Mouse (Mus musculus): Measurements from ENCODE around the gene Padi4. TPM values are rescaled to one million over a fixed set of nuclear protein-coding genes. Genes with fewer than 3 reads are reported as not detected.

Padi4 gene
- 0.14 and 0.38 TPM in 2 replicates for polyA plus RNA-seq (2014; fragmentation: Nextera tagmentation; extraction: Ambion mirVana)

DNA sequence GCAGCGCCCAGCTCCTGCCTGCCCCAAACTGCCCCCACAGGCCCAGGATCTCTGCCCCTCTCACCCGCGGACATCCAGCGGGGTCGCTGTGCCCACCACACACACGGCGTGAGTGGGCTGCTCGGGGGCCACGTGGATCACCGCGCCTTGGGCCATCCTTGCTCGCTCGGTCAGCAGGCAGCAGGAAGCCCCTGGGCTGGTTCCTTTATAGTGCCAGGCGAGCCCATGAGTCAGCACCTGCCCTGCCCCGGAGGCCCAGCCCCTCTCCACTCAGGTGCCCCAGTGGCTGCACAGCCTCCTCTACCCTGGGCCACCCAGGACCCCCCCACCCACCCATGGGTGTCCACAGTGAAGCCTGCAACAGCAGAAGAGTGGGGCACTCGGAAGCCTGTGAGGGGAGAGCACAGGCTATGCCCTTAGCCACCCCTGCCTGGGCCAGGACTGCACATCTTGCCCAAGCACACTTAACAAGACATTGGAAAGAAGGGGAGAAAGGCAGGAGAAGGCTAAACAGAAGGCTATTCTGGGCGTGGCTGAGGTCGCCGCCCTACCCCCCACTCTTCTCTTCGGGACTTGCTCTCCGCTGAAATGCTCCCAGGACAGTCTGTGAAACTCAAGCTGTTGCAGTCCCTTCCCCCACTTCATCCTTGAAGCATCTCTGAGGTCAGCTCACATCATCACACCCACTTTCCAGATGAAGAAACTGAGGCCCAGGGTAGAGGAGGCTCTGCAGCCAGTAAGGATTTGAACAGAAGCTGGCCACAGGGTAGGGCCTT is at the start of gene Padi4:
Padi4 (minus strand) TSS at position 212 of the 776 bp plus-strand sequence.
- H3K4me2 ChIP-seq (ENCODE audit: low read depth, low read length), result no peak within 1 kb of the TSS
- no peak within 1 kb of the TSS for H3K4me3 ChIP-seq (ENCODE audit: low read depth, low read length)
- no peaks in the 10 kb centered on the region for H3K9me3 ChIP-seq (ENCODE audit: control insufficient read depth, low read length)
- no peak for ATAC-seq (ENCODE audit: low read depth)
- DNase-seq (ENCODE audit: low spot score), result no peak
- H3K36me3 ChIP-seq (ENCODE audit: control insufficient read depth, insufficient read depth, low read length), result no peaks in the 10 kb centered on the region
- WGBS, result 88% methylated on average over 21 of the region's 21 CpGs
- H3K9ac ChIP-seq (ENCODE audit: low read depth, low read length), result no peak within 1 kb of the TSS
- H3K4me1 ChIP-seq (ENCODE audit: control insufficient read depth, insufficient read depth, low read length), result 0 out of 2 replicates have a peak, but pooled peaks cover 5% of the 10 kb centered on the region
- no peak within 1 kb of the TSS for H3K27ac ChIP-seq (replicated peaks; ENCODE audit: low read depth, low read length)
- H3K27me3 ChIP-seq (replicated peaks; ENCODE audit: control insufficient read depth, insufficient read depth, low read length), result no peaks in the 10 kb centered on the region

DNA sequence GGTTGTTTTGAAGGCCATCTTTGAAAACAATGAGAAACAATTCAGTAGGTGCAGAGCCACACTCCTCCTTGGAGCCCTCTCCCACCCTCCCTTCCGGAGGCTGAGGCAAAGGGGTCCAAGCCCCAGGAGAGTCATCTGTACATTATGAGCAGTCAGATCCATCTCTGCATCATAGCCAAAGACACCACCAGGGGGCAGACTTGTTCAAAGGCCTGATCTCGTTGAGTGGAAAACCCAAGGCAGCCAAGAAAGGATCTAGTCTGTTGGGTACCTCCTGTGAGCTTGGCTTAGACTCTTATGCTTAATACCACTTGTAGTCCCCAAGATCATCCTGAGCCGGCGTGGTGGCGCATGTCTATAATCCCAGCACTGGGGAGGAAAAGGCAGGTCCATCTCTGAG is 48.0 kb upstream of the Padi4 start:
- Histone ChIP-seq H3K4me3 (ENCODE audit: low read depth, low read length) (no peak overlapping the region), H3K9ac (ENCODE audit: low read depth, low read length) (no peak overlapping the region), H3K4me2 (ENCODE audit: low read depth, low read length) (no peak overlapping the region), H3K4me1 (ENCODE audit: control insufficient read depth, insufficient read depth, low read length) (no peaks in the 10 kb centered on the region), H3K27me3 (replicated peaks; ENCODE audit: control insufficient read depth, insufficient read depth, low read length) (no peaks in the 10 kb centered on the region), H3K9me3 (ENCODE audit: control insufficient read depth, low read length) (peaks cover 27% of the 10 kb centered on the region), H3K36me3 (ENCODE audit: control insufficient read depth, insufficient read depth, low read length) (no peaks in the 10 kb centered on the region), H3K27ac (replicated peaks; ENCODE audit: low read depth, low read length) (no peak overlapping the region)
- DNase-seq (ENCODE audit: low spot score), result peak; percentile 16
- ATAC-seq (ENCODE audit: low read depth), result no peak
- 72% methylated on average over 5 of the region's 5 CpGs for WGBS

DNA sequence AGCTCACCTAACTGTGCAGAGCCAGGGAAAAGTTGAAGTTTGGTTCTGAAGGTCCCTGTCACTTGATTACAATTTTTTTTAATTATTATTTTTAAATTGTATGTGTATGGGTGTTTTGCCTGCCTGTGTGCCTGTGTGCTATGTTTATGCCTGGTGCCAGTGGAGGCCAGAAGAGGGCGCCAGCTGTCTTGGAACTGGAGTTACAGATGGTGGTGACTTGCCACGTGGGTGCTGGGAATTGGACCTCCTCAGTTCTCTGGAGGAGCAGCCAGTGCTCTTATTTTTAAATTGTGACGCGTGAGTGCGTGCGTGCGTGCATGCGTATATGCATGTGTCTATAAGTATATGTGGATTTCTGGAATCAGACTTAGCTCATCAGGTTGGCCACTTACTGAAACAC is 43.4 kb upstream of the Padi4 start:
- H3K4me1 ChIP-seq (ENCODE audit: control insufficient read depth, insufficient read depth, low read length), result peaks cover 15% of the 10 kb centered on the region; the same call in 1 of the 2 replicates
- no peak overlapping the region for H3K4me2 ChIP-seq (ENCODE audit: low read depth, low read length)
- H3K27ac ChIP-seq (replicated peaks; ENCODE audit: low read depth, low read length), result no peak overlapping the region
- ATAC-seq (ENCODE audit: low read depth) (no peak), DNase-seq (ENCODE audit: low spot score) (no peak)
- no peaks in the 10 kb centered on the region for H3K36me3 ChIP-seq (ENCODE audit: control insufficient read depth, insufficient read depth, low read length)
- no peaks in the 10 kb centered on the region for H3K27me3 ChIP-seq (replicated peaks; ENCODE audit: control insufficient read depth, insufficient read depth, low read length)
- no peaks in the 10 kb centered on the region for H3K9me3 ChIP-seq (ENCODE audit: control insufficient read depth, low read length)
- WGBS, result 93% methylated on average over 8 of the region's 8 CpGs
- H3K4me3 ChIP-seq (ENCODE audit: low read depth, low read length), result no peak overlapping the region
- no peak overlapping the region for H3K9ac ChIP-seq (ENCODE audit: low read depth, low read length)

DNA sequence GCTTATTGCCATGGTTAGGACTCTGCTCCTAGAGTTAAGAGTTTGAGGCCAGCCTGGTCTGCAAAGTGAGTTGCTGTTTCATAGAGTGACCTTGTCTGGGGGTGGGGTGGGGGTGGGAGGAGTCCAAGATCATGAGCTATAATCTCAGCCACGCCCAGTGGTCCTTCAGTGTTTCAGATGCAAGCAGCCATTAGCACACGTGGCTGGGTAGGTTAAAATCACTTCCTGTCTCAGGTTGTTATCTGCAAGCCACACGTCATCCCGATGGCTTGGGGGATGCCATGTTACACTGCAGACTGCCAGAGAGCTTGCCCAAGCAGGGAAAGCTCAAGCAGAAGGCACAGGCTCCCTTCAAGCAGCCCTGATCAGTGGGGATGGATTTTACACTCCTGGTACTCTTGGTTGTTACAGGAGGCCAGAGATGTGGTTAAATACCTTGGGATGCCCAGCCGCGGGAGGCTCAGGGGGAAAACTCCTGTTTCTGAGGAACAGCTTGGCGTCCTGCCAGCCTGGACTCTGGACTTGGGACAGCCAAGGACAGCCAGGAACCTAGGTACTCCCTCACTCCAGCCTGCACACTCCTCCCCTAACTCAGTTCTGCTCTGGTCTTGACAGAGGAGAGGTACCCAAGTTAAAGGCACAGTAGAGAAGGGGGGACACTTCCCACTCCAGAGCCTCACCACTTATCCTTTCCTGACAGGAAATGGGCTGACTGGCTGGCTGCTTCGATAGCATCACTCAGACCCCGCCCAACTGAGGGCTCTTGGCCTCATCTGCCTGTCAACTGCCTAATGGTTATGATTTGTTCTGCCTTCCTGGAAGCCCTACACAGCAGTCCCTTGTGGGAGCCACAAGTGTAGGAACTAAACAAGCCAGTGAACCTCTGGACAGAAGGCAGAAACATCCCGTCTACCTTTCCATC is 42.2 kb upstream of the Padi4 start:
- Histone ChIP-seq H3K4me3 (ENCODE audit: low read depth, low read length) (no peak overlapping the region), H3K9ac (ENCODE audit: low read depth, low read length) (no peak overlapping the region), H3K9me3 (ENCODE audit: control insufficient read depth, low read length) (no peaks in the 10 kb centered on the region), H3K36me3 (ENCODE audit: control insufficient read depth, insufficient read depth, low read length) (no peaks in the 10 kb centered on the region), H3K27ac (replicated peaks; ENCODE audit: low read depth, low read length) (no peak overlapping the region), H3K4me1 (ENCODE audit: control insufficient read depth, insufficient read depth, low read length) (peaks cover 16% of the 10 kb centered on the region; the same call in 1 of the 2 replicates), H3K27me3 (replicated peaks; ENCODE audit: control insufficient read depth, insufficient read depth, low read length) (no peaks in the 10 kb centered on the region), H3K4me2 (ENCODE audit: low read depth, low read length) (no peak overlapping the region)
- WGBS, result 38% methylated on average over 10 of the region's 10 CpGs
- DNase-seq (ENCODE audit: low spot score) (peak; percentile 17), ATAC-seq (ENCODE audit: low read depth) (no peak)

DNA sequence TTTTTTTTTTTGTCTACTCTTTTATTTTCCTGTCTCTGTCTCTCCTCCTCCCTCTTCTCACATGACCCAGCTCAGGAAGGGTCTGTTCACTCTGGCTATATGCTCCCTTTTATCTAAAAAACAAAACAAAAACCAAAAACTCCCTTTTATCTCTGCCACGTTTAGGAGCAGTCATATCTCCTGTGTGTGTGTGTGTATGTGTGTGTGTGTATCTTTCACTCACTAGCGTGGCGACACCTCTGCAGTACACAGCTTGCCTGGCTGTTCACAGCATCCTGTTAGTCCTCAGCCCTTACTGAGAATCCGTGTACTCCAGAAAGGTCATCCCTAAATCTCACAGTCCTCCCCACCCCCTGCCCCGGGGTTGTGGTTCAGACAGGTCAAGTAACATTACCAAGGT is 41.5 kb upstream of the Padi4 start:
- no peak overlapping the region for H3K4me2 ChIP-seq (ENCODE audit: low read depth, low read length)
- no peak overlapping the region for H3K27ac ChIP-seq (replicated peaks; ENCODE audit: low read depth, low read length)
- no peak overlapping the region for H3K4me3 ChIP-seq (ENCODE audit: low read depth, low read length)
- no peak overlapping the region for H3K9ac ChIP-seq (ENCODE audit: low read depth, low read length)
- no peaks in the 10 kb centered on the region for H3K36me3 ChIP-seq (ENCODE audit: control insufficient read depth, insufficient read depth, low read length)
- DNase-seq (ENCODE audit: low spot score) (no peak), ATAC-seq (ENCODE audit: low read depth) (no peak)
- H3K27me3 ChIP-seq (replicated peaks; ENCODE audit: control insufficient read depth, insufficient read depth, low read length), result no peaks in the 10 kb centered on the region
- H3K4me1 ChIP-seq (ENCODE audit: control insufficient read depth, insufficient read depth, low read length), result peaks cover 16% of the 10 kb centered on the region; the same call in 1 of the 2 replicates
- WGBS, result 65% methylated on average over 5 of the region's 5 CpGs
- no peaks in the 10 kb centered on the region for H3K9me3 ChIP-seq (ENCODE audit: control insufficient read depth, low read length)

DNA sequence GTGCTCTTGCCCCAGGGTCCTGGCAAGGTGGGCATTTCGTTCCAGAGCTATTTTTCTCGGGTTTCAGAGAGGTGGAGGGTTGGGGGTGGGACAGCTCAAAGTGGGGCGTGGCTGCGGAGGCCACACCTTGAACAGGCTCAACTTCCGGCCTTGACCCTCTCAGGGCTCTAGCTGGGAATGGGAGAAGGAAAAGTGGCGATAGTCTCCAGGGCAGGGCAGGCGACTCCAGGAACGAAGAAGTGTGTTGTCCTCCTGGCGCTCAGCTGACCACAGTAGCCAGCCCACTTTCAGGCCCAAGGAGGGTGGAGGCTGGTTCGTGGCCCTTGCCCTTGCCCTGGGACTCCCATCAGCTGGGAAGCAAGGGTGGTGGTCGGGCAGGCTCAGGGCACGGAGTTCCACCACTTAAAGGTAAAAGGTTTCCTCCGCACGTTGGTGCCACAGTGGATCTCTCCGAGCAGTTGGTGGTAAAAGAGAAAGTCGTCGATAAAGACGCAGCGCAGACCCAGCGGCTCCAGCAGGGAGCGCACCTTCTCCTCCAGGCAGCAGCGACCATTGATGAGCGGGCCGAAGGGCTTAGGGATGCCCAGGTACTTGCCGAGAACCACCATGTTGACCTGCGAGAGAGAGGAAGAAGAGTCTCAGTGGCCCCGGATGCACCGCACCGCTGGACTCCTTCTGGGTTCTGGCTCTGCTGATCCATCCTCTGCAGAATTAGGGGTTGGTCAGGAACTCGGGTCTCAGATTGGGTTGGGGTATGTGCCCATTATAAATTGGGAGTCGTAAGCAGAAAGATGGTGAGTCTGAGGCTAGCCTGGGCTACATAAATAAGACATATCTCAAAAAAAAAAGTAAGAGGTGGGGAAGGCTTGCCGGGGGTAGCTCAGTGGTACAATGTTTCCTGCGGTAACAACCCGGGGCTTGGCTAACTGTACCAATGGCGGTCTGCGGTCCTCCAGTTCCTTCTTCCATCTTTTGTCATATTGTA is 40.5 kb upstream of the Padi4 start:
- 26% methylated on average over 36 of the region's 36 CpGs for WGBS
- Histone ChIP-seq H3K27ac (replicated peaks; ENCODE audit: low read depth, low read length) (0 out of 2 replicates have a peak overlapping the region, but pooled peaks have one; percentile 18), H3K36me3 (ENCODE audit: control insufficient read depth, insufficient read depth, low read length) (no peaks in the 10 kb centered on the region), H3K4me3 (ENCODE audit: low read depth, low read length) (peak overlapping the region; percentile 37), H3K4me2 (ENCODE audit: low read depth, low read length) (peak overlapping the region; percentile 68), H3K27me3 (replicated peaks; ENCODE audit: control insufficient read depth, insufficient read depth, low read length) (no peaks in the 10 kb centered on the region), H3K9ac (ENCODE audit: low read depth, low read length) (peak overlapping the region; percentile 55), H3K4me1 (ENCODE audit: control insufficient read depth, insufficient read depth, low read length) (peaks cover 16% of the 10 kb centered on the region; the same call in 1 of the 2 replicates), H3K9me3 (ENCODE audit: control insufficient read depth, low read length) (no peaks in the 10 kb centered on the region)
- ATAC-seq (ENCODE audit: low read depth) (peak; percentile 67), DNase-seq (ENCODE audit: low spot score) (peak; percentile 62)

DNA sequence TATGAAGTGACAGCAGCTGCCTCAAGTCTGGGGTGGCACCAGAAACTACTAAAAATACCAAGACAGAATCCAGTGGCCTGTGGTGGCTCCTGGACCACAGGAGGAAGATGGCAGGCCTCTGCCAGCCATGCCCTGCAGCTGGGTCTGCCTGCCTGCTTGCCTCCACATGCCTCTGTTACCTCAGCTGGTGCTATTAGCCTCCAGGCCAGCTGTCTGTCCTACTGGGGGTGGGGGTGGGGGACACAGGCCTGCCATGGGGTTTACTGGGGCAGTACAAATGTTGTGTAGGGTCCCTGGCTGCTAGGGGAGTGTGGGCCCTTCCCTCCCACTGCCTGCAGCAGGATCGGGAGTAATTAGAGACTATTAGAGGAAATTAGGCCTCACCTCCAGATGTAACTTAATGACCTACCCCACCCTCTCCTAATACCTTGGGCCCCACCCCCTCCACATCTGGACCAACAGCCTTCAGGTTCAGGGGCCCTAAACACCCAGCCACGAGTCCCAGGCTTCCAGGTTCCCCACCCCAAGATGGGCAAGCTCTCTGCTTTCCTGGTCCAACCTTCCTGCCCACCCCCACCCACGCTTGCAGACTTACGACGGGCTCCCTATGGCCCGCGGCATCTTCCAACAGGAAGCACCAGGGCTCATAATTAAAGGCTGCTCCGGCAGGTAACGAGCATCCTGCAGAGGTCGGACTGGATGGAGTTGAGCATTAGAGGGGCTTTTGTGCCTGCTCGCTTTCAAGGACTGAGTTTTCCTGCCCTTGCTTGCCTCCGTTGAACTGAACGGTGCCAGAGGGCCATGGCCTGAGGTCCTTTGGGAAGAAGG is 39.5 kb upstream of the Padi4 start:
- Histone ChIP-seq H3K36me3 (ENCODE audit: control insufficient read depth, insufficient read depth, low read length) (no peaks in the 10 kb centered on the region), H3K4me2 (ENCODE audit: low read depth, low read length) (peak overlapping the region; percentile 68), H3K9me3 (ENCODE audit: control insufficient read depth, low read length) (no peaks in the 10 kb centered on the region), H3K4me3 (ENCODE audit: low read depth, low read length) (peak overlapping the region; percentile 37), H3K27ac (replicated peaks; ENCODE audit: low read depth, low read length) (no peak overlapping the region; the same call in 1 of the 2 replicates), H3K27me3 (replicated peaks; ENCODE audit: control insufficient read depth, insufficient read depth, low read length) (no peaks in the 10 kb centered on the region), H3K9ac (ENCODE audit: low read depth, low read length) (peak overlapping the region; percentile 55; the same call in 1 of the 2 replicates), H3K4me1 (ENCODE audit: control insufficient read depth, insufficient read depth, low read length) (peaks cover 16% of the 10 kb centered on the region; the same call in 1 of the 2 replicates)
- DNase-seq (ENCODE audit: low spot score) (peak; percentile 23), ATAC-seq (ENCODE audit: low read depth) (peak; percentile 6; the same call in 1 of the 2 replicates)
- 14% methylated on average over 13 of the region's 13 CpGs for WGBS

All from embryonic facial prominence, embryonic 14.5 days (tissue).